Mouse (Mus musculus) ovary, postnatal 14 days (tissue): ENCODE data around the gene Mapk1.

Experiments
- DNase-seq: peaks from one replicate; pipeline ENCODE4 v3.0.0; 2022; ENCODE audit warnings: low spot score

The Mapk1 gene

DNA sequence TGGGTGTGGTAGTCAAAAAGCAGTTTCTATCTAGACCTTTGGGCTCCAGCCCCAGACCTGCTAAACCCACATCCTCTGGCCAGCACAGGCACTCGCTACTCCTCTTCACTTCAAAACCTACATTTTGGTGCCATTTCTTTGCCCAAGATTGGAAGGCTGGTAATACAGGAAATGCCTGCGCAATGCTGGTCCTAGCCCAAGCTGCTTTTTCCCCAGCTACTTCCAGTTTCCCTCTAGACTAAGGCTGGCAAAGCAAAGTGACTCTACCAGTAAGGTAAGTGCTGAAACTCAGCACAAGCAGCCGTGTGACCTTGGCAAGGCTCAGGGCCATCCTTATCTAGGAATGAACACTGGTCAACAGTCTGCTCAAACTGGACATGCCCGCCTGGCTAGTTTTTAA is 102.5 kb downstream of the Mapk1 start:
- DNase-seq = no peak

DNA sequence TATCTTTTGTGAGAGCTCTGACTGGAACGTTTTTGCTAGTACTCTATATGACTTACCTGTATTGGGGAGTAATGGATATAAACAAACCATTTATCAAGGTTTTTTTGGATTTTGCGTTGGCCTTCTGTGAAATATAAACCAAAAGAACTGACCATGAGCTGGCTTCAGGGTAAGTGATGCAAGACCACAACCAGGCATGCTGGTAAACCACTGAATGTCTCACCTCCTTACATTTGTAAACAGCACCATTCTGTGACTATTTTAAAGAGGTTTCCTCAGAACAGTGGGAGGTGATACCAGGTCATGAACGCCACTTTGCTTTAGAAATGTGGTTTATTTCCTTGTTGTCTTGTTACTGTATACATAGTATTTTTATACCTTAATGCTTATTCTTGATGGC is 103.1 kb downstream of the Mapk1 start:
- DNase-seq = no peak

DNA sequence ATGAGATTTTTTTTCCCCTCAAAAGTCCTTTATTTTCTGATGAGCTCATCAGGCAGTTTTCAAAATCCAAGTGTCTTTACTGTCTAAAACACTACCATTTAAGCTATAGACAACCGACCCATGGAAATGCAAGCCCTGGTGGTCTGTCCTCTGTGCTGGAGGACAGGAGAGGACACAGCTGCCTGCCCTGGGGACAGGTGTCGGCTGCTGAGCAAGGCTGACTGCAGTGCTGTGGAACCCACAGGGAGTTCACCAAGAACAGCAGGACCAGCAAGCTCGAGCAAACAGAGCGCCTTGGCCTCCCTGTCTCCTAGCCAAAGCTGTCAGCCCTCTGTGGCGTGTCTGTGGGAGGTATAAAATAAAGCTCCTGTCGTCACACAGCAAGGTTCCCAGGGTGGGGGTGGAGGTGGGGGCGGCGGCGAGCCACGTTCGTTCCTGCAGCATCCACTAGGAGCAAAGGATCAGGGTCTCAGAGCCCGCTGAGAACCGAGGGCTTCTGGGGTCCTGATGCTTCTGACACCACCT is 103.5 kb downstream of the Mapk1 start:
- DNase-seq = no peak

DNA sequence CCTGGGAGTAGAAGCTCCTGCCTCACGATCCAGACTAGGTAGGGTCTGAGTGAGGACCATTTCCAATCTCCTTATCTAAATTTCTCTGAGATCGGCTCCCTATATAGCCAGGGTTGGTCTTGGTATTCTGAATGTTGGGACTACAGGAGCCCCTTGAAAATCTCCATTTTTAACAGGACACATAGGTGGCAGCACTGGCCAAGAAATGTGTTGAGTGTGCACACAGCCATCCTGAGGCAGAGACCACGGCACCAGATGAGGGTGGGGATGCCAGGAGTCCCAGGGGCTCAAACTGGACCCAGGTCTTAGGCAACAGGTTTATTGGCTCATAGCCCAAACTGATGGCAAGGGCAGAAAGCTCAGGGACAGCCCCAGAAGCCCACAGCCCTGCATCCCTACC is 105.2 kb downstream of the Mapk1 start:
- no peak for DNase-seq

DNA sequence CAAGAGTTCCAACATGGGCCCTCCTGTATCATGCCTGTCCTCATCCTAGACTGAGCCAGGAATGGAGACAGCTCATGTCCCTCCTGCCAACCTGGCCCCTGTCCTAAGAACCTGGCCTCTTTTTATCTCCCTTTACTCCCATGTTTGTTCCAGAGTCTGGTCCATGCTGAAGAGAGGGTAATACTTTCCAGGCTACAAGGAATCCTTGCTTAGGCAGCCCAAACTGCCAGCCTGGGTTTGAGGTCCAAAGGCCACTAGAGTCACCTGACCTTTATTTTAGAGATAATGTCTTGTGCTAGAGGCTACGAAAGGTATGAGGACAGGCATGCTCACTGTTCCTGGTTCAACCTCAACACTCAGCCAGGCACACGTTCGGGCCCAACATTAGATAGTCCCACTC is 113.8 kb downstream of the Mapk1 start:
- DNase-seq = no peak
